Comparison of ENCODE assay signal across 8 mouse cellular contexts in genomic region chr2:25224766-25225752, GRCm38 (mm10). TPM values are rescaled to one million over a fixed set of nuclear protein-coding genes. Genes with fewer than 3 reads are reported as not detected.
DNase-seq lines count a peak whose midpoint lies in the region; ATAC-seq and TF ChIP-seq lines count a peak whose summit lies in the region.

No protein-coding gene starts in this region.

- no peak for TF ChIP-seq CTCF in G1E (IDR thresholded peaks at IDR 0.05; ENCODE audit: low read depth, low read length)

- H3K4me2 ChIP-seq in forebrain, embryonic 15.5 days (replicated peaks): peak overlapping the region; percentile 45
- peak overlapping the region; percentile 73 for H3K4me2 ChIP-seq in liver, embryonic 16.5 days (ENCODE audit: low read depth, low read length)
- peak overlapping the region; percentile 57 for H3K4me2 ChIP-seq in neural tube, embryonic 12.5 days (replicated peaks)

- H3K9me3 ChIP-seq in G1E (replicated peaks): no peaks in the 10 kb centered on the region
- H3K9me3 ChIP-seq in forebrain, embryonic 15.5 days: no peaks in the 10 kb centered on the region
- no peaks in the 10 kb centered on the region for H3K9me3 ChIP-seq in liver, embryonic 16.5 days (replicated peaks; ENCODE audit: control insufficient read depth, low read length)
- H3K9me3 ChIP-seq in neural tube, embryonic 12.5 days: no peaks in the 10 kb centered on the region

- peaks cover 34% of the 10 kb centered on the region for H3K36me3 ChIP-seq in G1E (replicated peaks)
- peaks cover 4% of the 10 kb centered on the region; the same call in 1 of the 2 replicates for H3K36me3 ChIP-seq in forebrain, embryonic 15.5 days
- peaks cover 18% of the 10 kb centered on the region for H3K36me3 ChIP-seq in liver, embryonic 16.5 days (ENCODE audit: control insufficient read depth, insufficient read depth)
- H3K36me3 ChIP-seq in neural tube, embryonic 12.5 days: peaks cover 5% of the 10 kb centered on the region; the same call in 1 of the 2 replicates

- H3K9ac ChIP-seq in forebrain, embryonic 15.5 days (replicated peaks): peak overlapping the region; percentile 69
- peak overlapping the region; percentile 83 for H3K9ac ChIP-seq in liver, embryonic 16.5 days (ENCODE audit: low read depth, low read length)
- peak overlapping the region; percentile 60 for H3K9ac ChIP-seq in neural tube, embryonic 12.5 days

- WGBS in forebrain, embryonic 15.5 days: 1% methylated on average over 41 of the region's 41 CpGs
- 1% methylated on average over 41 of the region's 41 CpGs for WGBS in large intestine, adult 2 months
- 2% methylated on average over 41 of the region's 41 CpGs for WGBS in liver, embryonic 16.5 days (ENCODE audit: insufficient replicate concordance)
- 2% methylated on average over 41 of the region's 41 CpGs for WGBS in neural tube, embryonic 12.5 days

- peak; percentile 99 for DNase-seq in G1E (ENCODE audit: low spot score)
- peak; percentile 95 to 99 for DNase-seq in cerebellum, adult 18-20 months
- peak; percentile 95 for DNase-seq in heart, postnatal 14 days
- DNase-seq in large intestine, adult 2 months (ENCODE audit: low read depth, low spot score): peak; percentile 96
- DNase-seq in telencephalon, adult 2 months (ENCODE audit: low read depth, low spot score): peak; percentile 99

- peaks cover 1% of the 10 kb centered on the region; the same call in 1 of the 2 replicates for H3K27me3 ChIP-seq in G1E (ENCODE audit: insufficient read depth, low read length)
- no peaks in the 10 kb centered on the region for H3K27me3 ChIP-seq in forebrain, embryonic 15.5 days
- H3K27me3 ChIP-seq in liver, embryonic 16.5 days (ENCODE audit: control insufficient read depth, insufficient read depth, low read depth, low read length): no peaks in the 10 kb centered on the region
- no peaks in the 10 kb centered on the region for H3K27me3 ChIP-seq in neural tube, embryonic 12.5 days (replicated peaks)

- peaks cover 59% of the 10 kb centered on the region for H3K4me1 ChIP-seq in G1E (ENCODE audit: insufficient read depth, low read depth, low read length)
- H3K4me1 ChIP-seq in forebrain, embryonic 15.5 days: peaks cover 25% of the 10 kb centered on the region
- peaks cover 29% of the 10 kb centered on the region for H3K4me1 ChIP-seq in liver, embryonic 16.5 days (ENCODE audit: control insufficient read depth, low read depth, low read length)
- peaks cover 23% of the 10 kb centered on the region for H3K4me1 ChIP-seq in neural tube, embryonic 12.5 days

- intact Hi-C loops in heart, postnatal 14 days (cut with DNase I): no loop called here

- H3K27ac ChIP-seq in forebrain, embryonic 15.5 days (replicated peaks): peak overlapping the region; percentile 99
- peak overlapping the region; percentile 99 for H3K27ac ChIP-seq in liver, embryonic 16.5 days (ENCODE audit: low read length)
- peak overlapping the region; percentile 91 for H3K27ac ChIP-seq in neural tube, embryonic 12.5 days

- peak; percentile 86 for ATAC-seq in G1E (ENCODE audit: extremely low read depth, insufficient number of reproducible peaks, low FRiP score, poor library complexity, severe bottlenecking)
- peak; percentile 98 for ATAC-seq in forebrain, embryonic 15.5 days (replicated peaks)
- peak; percentile 89 for ATAC-seq in liver, embryonic 16.5 days (ENCODE audit: low read depth)
- peak; percentile 96 for ATAC-seq in neural tube, embryonic 12.5 days (ENCODE audit: low FRiP score, low read depth)

- H3K4me3 ChIP-seq in G1E (ENCODE audit: low read depth, low read length): peak overlapping the region; percentile 93
- peak overlapping the region; percentile 69 for H3K4me3 ChIP-seq in forebrain, embryonic 15.5 days
- H3K4me3 ChIP-seq in liver, embryonic 16.5 days (ENCODE audit: low read depth, low read length): peak overlapping the region; percentile 81
- H3K4me3 ChIP-seq in neural tube, embryonic 12.5 days: peak overlapping the region; percentile 48

RNA-seq across cellular contexts. Expression of gene Tubb4b, which starts 0.6 kb away (rescaled TPM):
- 367 and 427 TPM in 2 replicates for total RNA-seq in G1E (2014; fragmentation: Nextera tagmentation)
- total RNA-seq in G1E (2017): 799 and 1,022 TPM in 2 replicates
- polyA plus RNA-seq in G1E (2012): 414 and 639 TPM in 2 replicates
- polyA plus RNA-seq in forebrain, embryonic 15.5 days (2015; fragmentation: Nextera tagmentation; extraction: Ambion mirVana): 399 and 409 TPM in 2 replicates
- 100 to 1,000 TPM; 205 to 231 TPM for total RNA-seq in heart, postnatal 14 days (2021)
- polyA plus RNA-seq in large intestine, adult 2 months (2012; rRNA removed): 937 and 978 TPM in 2 replicates
- 590 and 624 TPM in 2 replicates for polyA plus RNA-seq in liver, embryonic 16.5 days (2015; fragmentation: Nextera tagmentation; extraction: Ambion mirVana)
- 424 and 437 TPM in 2 replicates for polyA plus RNA-seq in neural tube, embryonic 12.5 days (2016; fragmentation: Nextera tagmentation; extraction: Ambion mirVana)

RNA-seq across cellular contexts. Expression of gene Fam166a, which starts 6.5 kb away (rescaled TPM):
- total RNA-seq in G1E (2014; fragmentation: Nextera tagmentation): not detected in 2 replicates
- total RNA-seq in G1E (2017): not detected in 2 replicates
- 0.20 TPM in 1 of 2 replicates, not detected in the other for polyA plus RNA-seq in G1E (2012)
- polyA plus RNA-seq in forebrain, embryonic 15.5 days (2015; fragmentation: Nextera tagmentation; extraction: Ambion mirVana): 1.2 TPM in 1 of 2 replicates, not detected in the other
- total RNA-seq in heart, postnatal 14 days (2021): not detected
- polyA plus RNA-seq in large intestine, adult 2 months (2012; rRNA removed): not detected in 2 replicates
- not detected in 2 replicates for polyA plus RNA-seq in liver, embryonic 16.5 days (2015; fragmentation: Nextera tagmentation; extraction: Ambion mirVana)
- polyA plus RNA-seq in neural tube, embryonic 12.5 days (2016; fragmentation: Nextera tagmentation; extraction: Ambion mirVana): not detected in 2 replicates

RNA-seq across cellular contexts. Expression of gene Slc34a3, which starts 9.1 kb away (rescaled TPM):
- total RNA-seq in G1E (2014; fragmentation: Nextera tagmentation) (0.63 TPM in 1 of 2 replicates, not detected in the other), G1E (2017) (not detected in 2 replicates)
- 0.91 and 0.95 TPM in 2 replicates for polyA plus RNA-seq in G1E (2012)
- not detected in 2 replicates for polyA plus RNA-seq in forebrain, embryonic 15.5 days (2015; fragmentation: Nextera tagmentation; extraction: Ambion mirVana)
- total RNA-seq in heart, postnatal 14 days (2021): not detected
- polyA plus RNA-seq in large intestine, adult 2 months (2012; rRNA removed): 0.52 and 2.9 TPM in 2 replicates
- polyA plus RNA-seq in liver, embryonic 16.5 days (2015; fragmentation: Nextera tagmentation; extraction: Ambion mirVana): 0.08 TPM in 1 of 2 replicates, not detected in the other
- not detected in 2 replicates for polyA plus RNA-seq in neural tube, embryonic 12.5 days (2016; fragmentation: Nextera tagmentation; extraction: Ambion mirVana)

RNA-seq across cellular contexts. Expression of gene Stpg3, which starts 10.6 kb away (rescaled TPM):
- total RNA-seq in G1E (2014; fragmentation: Nextera tagmentation) (not detected in 2 replicates), G1E (2017) (not detected in 2 replicates)
- not detected in 2 replicates for polyA plus RNA-seq in G1E (2012)
- polyA plus RNA-seq in forebrain, embryonic 15.5 days (2015; fragmentation: Nextera tagmentation; extraction: Ambion mirVana): not detected in 2 replicates
- total RNA-seq in heart, postnatal 14 days (2021): not detected
- polyA plus RNA-seq in large intestine, adult 2 months (2012; rRNA removed): not detected in 2 replicates
- not detected in 2 replicates for polyA plus RNA-seq in liver, embryonic 16.5 days (2015; fragmentation: Nextera tagmentation; extraction: Ambion mirVana)
- not detected in 2 replicates for polyA plus RNA-seq in neural tube, embryonic 12.5 days (2016; fragmentation: Nextera tagmentation; extraction: Ambion mirVana)

RNA-seq across cellular contexts. Expression of gene Rnf224, which starts 11.5 kb away (rescaled TPM):
- total RNA-seq in G1E (2014; fragmentation: Nextera tagmentation) (not detected in 2 replicates), G1E (2017) (0.35 and 0.66 TPM in 2 replicates)
- 0.09 and 0.13 TPM in 2 replicates for polyA plus RNA-seq in G1E (2012)
- not detected in 2 replicates for polyA plus RNA-seq in forebrain, embryonic 15.5 days (2015; fragmentation: Nextera tagmentation; extraction: Ambion mirVana)
- total RNA-seq in heart, postnatal 14 days (2021): not detected
- polyA plus RNA-seq in large intestine, adult 2 months (2012; rRNA removed): not detected in 2 replicates
- not detected in 2 replicates for polyA plus RNA-seq in liver, embryonic 16.5 days (2015; fragmentation: Nextera tagmentation; extraction: Ambion mirVana)
- polyA plus RNA-seq in neural tube, embryonic 12.5 days (2016; fragmentation: Nextera tagmentation; extraction: Ambion mirVana): not detected in 2 replicates

Comparison
In these comparisons a context has a peak if more than half of its experiments do, and no peak if none do; other contexts are left out.
1. Peak in every context shown above with its lines: DNase-seq, ATAC-seq, H3K4me3 ChIP-seq and H3K27ac ChIP-seq.